ENCODE assay signal across 16 mouse cellular contexts in the genomic region with DNA sequence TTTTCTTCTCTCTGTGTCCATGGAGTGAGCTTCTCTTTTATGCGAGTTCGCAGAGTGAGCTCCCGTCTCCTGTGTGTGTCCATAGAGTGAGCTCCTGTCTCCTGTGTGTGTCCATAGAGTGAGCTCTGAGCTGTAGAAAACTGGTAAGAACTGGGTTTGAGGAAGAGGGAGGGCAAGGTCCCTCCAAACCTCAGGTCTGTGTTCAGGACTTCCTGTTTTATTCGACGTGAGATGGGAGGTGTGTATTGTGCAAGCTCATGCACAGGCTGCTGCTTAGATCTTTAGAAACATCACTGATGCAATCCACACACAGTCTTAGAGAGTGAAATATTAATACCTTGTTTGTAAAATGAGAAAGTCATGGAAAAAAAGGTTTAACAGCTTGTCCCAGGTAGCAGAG.
"Had no signal": no experiment of that assay in that cellular context is flagged by ENCODE, and none has a peak within 500 bp of the region (broad histone marks: within the 10 kb centered on the region; RNA-seq: fewer than 3 reads in every experiment).

No protein-coding gene starts in this region.

- H3K4me2 ChIP-seq: intestine, embryonic 15.5 days; liver, embryonic 15.5 days; lung, embryonic 15.5 days; midbrain, embryonic 13.5 days; neural tube, embryonic 12.5 days had no signal

- H3K9ac ChIP-seq: intestine, embryonic 15.5 days; liver, embryonic 15.5 days; lung, embryonic 15.5 days; midbrain, embryonic 13.5 days; neural tube, embryonic 12.5 days had no signal

- ATAC-seq: intestine, embryonic 15.5 days; midbrain, embryonic 13.5 days had no signal

- DNase-seq: kidney, adult 18-20 months; kidney, postnatal 10 days; kidney, postnatal 4 days; lung, postnatal 4 days; right cerebral cortex, adult 18-20 months; right cerebral cortex, postnatal 25 days; thymus, adult 18-20 months; thymus, postnatal 14 days had no signal

- H3K36me3 ChIP-seq: intestine, embryonic 15.5 days; limb, embryonic 10.5 days; liver, embryonic 15.5 days; lung, embryonic 15.5 days; neural tube, embryonic 12.5 days had no signal

- H3K27me3 ChIP-seq: intestine, embryonic 15.5 days; liver, embryonic 15.5 days; lung, embryonic 15.5 days; midbrain, embryonic 13.5 days; neural tube, embryonic 12.5 days had no signal

- H3K9me3 ChIP-seq: intestine, embryonic 15.5 days; limb, embryonic 10.5 days; liver, embryonic 15.5 days; lung, embryonic 15.5 days; neural tube, embryonic 12.5 days had no signal

- H3K27ac ChIP-seq: intestine, embryonic 15.5 days; layer of hippocampus, adult 2 months; left cerebral cortex, adult 2 months; limb, embryonic 10.5 days; liver, embryonic 15.5 days; lung, embryonic 15.5 days; midbrain, embryonic 13.5 days; neural tube, embryonic 12.5 days had no signal

- H3K4me3 ChIP-seq: intestine, embryonic 15.5 days; layer of hippocampus, adult 2 months; left cerebral cortex, adult 2 months; limb, embryonic 10.5 days; liver, embryonic 15.5 days; lung, embryonic 15.5 days; midbrain, embryonic 13.5 days; neural tube, embryonic 12.5 days had no signal

- H3K4me1 ChIP-seq: intestine, embryonic 15.5 days; liver, embryonic 15.5 days; lung, embryonic 15.5 days; midbrain, embryonic 13.5 days; neural tube, embryonic 12.5 days had no signal
